Mouse (Mus musculus) B cell, adult 67 days (primary cell): Measurements from ENCODE around the gene Gm21882. TPM values are rescaled to one million over a fixed set of nuclear protein-coding genes. Genes with fewer than 3 reads are reported as not detected.

ENCODE experiments used
- total RNA-seq, 2 experiments: library from RNA; stranded (reverse); gene quantifications; 4 replicates each; pipeline ENCODE4 v1.2.4; 2023

Gm21882 gene
- not detected for total RNA-seq

GRCm38 (mm10) chrY:40381423-40381822 is at the start of gene Gm21882:
Gm21882 (minus strand) TSS chrY:40381523.

Other genes starting within 250 kb of the Gm21882 start
- not detected for gene Gm21865, start 64.6 kb downstream of the Gm21882 start, total RNA-seq